Mouse (Mus musculus) granulocyte monocyte progenitor cell, adult 5-6 weeks (primary cell): ENCODE measurements around the gene Runx2. TPM values are rescaled to one million over a fixed set of nuclear protein-coding genes. Genes with fewer than 3 reads are reported as not detected.

Experiments used
- ATAC-seq: replicated peaks from 2 replicates; pipeline ENCODE4 v1.8.0; 2016; ENCODE audit warnings: mild to moderate bottlenecking, moderate TSS enrichment, inconsistent platforms; ENCODE audit not compliant: poor library complexity, severe bottlenecking
- total RNA-seq, 2 experiments: library from RNA; stranded (forward) in 1 of 2; stranded (reverse) in 1 of 2; fragments of 200-712, 200-1000 nt in 1 of 2; fragments of >200 nt in 1 of 2; fragmentation: Nextera tagmentation in 1 of 2; gene quantifications; 2 replicates each; pipeline ENCODE4 v1.2.3; 2014 to 2017

The Runx2 gene
- total RNA-seq (2014; fragmentation: Nextera tagmentation) (36.0 and 49.8 TPM in 2 replicates), total RNA-seq (2017) (7.9 and 12.3 TPM in 2 replicates)

- ATAC-seq, result peak; percentile 87
Measured at GRCm38 (mm10) chr17:44814508-44815175, at the start of gene Runx2. Gene Runx2 (minus strand): TSS chr17:44814797.

DNA sequence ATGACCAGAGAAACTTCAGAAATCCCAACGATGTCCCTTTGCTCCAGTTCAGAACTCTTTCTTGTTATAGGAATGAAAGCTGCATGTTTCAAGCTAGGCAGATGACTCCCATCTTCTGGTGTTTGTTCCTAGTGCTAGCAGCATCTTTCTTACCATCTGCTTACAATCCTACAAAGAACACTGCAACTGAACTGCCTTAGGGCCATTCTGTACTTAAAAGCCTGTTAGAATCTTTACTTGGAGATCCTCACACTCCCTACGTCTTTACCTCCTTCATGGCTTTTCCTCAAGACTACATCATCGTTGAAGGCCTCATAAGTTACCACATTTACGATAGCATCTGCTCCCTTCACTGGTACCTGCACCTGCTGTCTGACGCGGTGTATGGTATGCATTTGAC, 48.6 kb upstream of the Runx2 start:
- ATAC-seq, result no peak

DNA sequence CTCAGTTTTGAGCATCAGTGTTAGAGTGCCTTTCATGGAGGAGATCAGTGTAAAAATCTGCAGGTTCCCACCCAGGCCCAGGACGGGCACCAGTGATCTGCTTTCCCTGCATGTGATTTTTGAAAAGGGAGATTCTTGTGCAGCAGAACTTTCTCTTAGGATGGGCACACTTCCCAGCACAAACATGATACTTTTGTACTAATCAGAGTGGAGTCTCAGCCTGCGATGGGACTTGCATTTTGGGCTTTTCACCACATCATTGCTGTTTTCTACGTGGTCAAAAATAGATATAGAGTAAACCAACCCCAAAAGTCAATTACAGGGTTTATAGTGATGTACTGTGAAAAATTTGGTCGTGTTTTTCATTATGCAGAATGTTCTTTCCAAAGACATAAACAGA, 27.6 kb upstream of the Runx2 start:
- ATAC-seq, result no peak

- ATAC-seq, result peak; percentile 52; the same call in 1 of the 2 replicates
Measured at GRCm38 (mm10) chr17:44831201-44831600, 16.6 kb upstream of the Runx2 start.

DNA sequence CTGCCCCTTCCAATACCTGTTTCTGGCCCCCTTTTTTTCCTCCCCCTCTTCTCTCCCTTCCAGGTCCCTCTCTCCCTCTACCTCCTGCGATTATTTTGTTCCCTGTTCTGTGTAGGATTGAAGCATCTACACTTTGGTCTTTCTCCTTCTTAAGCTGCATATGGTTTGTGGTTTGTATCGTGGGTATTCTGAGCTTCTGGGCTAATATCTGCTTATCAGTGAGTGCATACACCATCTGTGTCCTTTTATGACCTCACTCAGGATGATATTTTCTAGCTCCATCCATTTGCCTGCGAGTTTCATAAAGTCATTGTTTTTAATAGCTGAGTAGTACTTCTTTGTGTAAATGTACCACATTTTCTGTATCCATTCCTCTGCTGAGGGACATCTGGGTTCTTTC, 15.0 kb upstream of the Runx2 start:
- no peak for ATAC-seq

- ATAC-seq, result no peak
Measured at GRCm38 (mm10) chr17:44827964-44828363, 13.4 kb upstream of the Runx2 start.

DNA sequence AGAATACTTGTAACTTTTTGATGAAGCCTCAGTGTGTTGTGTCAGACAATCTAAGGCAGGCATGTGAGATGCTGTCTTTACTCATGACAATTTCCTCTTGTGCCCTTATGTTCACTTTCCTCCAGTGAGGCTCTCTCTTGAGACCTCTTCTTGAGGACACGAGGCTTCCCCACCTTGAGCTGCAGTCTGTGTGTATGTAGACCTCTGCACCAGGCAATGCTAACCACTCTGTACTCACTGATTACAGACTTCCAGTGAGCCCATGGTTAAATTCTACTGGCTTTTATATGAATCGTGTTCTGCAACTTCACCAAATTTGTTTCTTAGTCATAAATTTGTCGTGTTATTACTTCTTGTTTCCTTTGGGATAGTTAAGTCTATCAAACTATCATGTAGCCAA, 12.5 kb upstream of the Runx2 start:
- ATAC-seq, result no peak

DNA sequence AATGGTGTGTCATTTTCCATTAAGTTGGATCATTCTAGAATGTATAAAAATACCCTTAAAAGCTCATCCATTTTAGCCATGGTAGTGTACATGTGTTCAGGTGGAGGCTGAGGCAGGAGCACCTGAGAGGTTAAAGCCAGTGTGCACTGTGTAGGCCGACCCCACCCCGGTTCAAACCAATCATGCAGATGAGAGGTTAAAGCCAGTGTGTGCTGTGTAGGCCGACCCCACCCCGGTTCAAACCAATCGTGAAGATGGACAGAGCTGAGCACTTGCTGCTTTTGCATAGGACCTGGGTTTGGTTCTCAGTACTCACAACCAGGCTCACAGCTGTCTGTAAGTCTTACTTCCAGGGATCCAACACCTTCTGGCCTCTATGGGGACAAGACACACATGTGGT, 7.3 kb upstream of the Runx2 start:
- ATAC-seq, result no peak

DNA sequence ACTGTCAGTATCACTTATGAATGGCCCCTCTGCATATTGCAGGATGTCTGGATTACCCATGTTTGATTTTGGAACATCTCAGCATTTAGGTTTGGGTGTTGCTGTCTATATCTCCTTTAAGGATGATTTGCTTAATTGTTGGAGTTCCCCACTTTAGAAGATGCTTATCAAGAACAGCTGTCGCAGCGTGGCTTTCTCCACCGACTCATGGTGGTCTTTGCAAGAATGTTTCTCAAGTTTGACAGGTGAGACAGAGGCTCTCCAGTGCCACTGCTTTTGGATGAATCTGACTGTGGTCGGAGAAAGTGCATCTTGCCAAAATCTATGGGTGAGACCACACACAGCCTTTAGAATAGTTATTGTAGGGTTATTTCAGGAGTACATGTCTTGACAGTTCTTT, 5.2 kb upstream of the Runx2 start:
- no peak for ATAC-seq

DNA sequence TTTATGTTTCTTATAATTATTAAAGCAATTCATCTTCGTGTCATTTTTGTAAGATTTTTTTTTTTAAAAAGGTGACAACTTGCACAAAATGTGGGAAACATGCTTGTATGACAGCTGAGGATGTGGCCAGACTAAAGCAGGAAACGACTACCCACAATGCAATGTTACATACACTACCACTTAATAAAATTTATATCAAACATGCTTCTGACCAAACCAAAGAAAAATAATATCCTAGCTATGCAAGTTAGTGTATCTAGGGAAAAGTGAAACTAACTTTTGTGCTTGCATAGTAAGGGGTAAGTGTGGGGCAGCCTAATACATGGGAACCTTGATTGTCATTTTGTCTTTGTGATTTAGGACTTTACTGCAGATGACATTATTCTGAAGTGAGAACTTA, 4.2 kb upstream of the Runx2 start:
- no peak for ATAC-seq

DNA sequence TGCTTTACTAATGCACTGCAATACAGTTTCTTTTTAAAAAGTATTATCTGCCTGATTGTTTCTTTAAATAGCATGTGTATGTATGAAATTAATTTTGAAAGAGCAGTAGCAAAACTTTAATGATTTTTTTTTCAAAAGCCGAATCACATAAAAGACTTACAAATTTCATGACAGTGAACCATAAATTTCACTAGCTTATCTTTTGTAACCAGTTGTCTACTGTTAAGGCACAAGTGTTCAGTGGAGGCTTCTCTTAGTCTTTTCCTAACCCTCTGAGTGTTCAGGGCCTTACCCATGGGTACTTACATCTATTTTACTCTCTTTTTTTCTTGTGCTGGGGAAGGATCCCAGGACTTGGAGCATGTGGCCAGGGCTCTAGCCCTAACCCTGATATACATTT, 7.6 kb downstream of the Runx2 start:
- ATAC-seq, result no peak

DNA sequence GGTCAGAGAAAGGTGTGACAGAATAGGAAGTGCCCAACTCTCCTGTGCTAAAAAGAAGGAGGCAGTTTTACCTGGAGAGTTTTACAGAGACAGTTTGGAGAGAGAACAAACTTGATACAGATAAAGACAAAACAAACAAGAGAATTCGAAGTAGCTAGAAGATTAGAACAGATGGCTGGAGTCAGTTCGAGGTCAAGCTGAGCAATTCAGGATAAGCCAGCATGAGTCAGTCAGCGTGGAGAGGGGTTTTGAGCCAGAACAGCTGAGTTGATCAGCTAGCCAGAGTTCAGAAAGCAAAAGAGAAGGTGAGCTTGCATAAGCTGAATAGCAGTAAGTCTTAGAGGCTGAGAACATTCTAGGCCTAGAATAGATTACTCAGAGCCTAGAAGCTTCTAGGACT, 17.3 kb downstream of the Runx2 start:
- ATAC-seq, result no peak

GRCm38 (mm10) chr17:44792218-44792917, 22.2 kb downstream of the Runx2 start:
- ATAC-seq, result peak; percentile 55

GRCm38 (mm10) chr17:44788982-44789747, 25.4 kb downstream of the Runx2 start:
- ATAC-seq, result peak; percentile 75

DNA sequence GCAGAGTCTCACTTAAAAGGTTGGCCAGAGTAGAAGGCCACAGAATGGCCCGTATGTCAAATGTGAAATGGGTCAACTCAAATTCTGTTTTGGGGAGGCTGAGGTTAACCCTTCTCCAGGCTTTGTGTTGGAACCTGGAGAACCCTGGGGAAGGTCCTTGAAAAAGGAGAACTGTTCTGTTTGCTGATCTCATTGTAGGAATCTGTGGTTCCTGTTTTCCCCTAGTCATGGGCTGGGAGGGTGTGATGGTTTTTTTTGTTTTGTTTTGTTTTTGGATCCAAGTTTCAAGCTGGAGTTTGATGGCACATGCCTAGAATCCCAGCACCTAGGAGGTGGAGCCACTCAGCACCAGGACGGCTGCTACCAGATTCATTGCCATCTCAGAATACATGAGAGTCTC, 31.5 kb downstream of the Runx2 start:
- ATAC-seq, result peak; percentile 96

GRCm38 (mm10) chr17:44782366-44782765, 32.2 kb downstream of the Runx2 start:
- no peak for ATAC-seq

DNA sequence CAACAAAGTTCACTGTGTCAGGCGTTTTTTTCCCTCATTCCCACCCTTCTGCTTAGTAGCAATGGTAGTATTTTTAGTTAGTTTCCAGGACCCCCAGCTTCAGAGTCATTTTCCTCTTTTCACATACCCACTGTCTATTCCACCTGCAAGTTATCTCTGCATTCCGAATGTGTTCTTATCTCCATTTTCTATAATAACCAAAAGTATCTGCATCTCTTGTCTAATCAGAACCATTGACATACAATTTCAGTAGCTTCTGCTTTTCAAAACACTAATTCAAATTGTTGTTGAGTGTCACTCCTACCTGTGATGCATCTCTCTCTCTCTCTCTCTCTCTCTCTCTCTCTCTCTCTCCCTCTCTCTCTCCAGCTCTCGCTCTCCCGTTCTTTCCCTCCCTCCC, 34.2 kb downstream of the Runx2 start:
- ATAC-seq, result no peak

GRCm38 (mm10) chr17:44778141-44778540, 36.5 kb downstream of the Runx2 start:
- no peak for ATAC-seq

DNA sequence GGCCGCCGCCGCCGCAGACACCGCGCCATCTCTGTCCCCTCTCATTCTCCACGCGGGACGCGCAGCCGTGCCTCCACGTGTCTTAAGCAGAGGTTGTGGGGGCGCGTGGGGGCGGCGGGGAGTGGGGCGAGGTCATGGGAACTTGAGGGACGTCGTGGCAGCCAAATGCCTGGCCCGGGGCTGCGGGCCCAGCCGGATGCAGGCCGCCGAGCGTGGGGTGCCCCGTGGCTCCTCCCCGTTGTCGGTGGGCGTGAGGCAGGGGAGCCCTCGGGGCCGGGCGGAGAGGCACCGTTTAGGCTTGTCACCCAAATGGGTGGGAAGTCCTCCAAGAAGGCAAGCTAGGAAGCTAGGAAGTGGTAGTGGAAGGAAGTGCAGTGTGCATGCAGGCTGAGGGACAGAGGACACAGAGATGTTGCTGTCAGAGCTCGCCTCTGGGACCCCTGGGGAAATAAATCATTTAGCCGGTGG, 37.2 kb downstream of the Runx2 start:
- ATAC-seq, result peak; percentile 84

DNA sequence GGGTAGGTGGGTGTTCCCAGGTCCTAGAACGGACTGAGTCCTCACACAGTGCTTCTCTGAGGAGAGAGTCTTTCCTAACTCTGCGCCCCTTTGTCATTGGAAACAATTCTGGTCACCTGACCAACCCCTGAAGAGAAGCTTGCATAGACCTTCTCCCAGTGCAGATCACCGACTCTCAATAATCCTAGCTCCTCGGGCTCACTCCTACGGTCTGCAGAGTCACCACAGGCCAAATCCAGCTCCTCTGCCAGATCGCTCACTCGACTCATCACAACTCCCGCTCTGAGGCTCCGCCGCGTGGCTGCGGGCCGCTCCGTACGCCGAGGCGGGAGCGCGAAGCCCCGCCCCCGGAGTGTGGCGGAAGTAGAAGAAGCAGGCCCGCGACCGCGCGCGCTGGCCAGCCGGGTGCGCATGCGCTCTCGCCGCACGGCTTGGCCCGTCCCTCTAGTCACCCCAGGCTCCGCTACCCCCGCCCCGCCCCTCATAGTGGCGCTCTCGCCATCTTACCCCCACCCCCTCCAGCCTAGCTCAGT, 37.8 kb downstream of the Runx2 start, which contains the start of gene Supt3:
Gene Supt3 (plus strand): TSS at position 415 of the 533 bp plus-strand sequence.
- peak; percentile 69 for ATAC-seq

DNA sequence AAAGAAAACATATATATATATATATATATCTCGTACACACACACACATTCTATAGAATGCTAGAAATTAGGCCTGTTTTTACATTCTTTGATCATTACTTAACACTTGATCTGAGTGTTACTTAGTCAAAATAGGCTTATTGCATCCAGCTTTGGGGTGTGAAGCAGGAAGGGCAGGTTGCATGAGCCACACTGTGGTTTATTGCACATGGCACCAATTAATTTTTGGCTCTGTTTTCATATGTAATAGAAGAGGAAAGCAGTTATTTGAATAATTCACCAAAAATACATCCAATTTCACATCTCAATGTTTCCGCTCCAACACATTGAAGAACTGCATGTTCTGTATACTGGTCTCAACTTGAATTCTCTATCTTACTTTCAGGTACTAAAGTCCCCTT, 42.0 kb downstream of the Runx2 start:
- no peak for ATAC-seq
